Mouse (Mus musculus): ENCODE data around the gene Shisa9. TPM values are rescaled to one million over a fixed set of nuclear protein-coding genes. Genes with fewer than 3 reads are reported as not detected.

The Shisa9 gene
- polyA plus RNA-seq, 2 experiments, result 0.21 to 0.27 TPM

DNA sequence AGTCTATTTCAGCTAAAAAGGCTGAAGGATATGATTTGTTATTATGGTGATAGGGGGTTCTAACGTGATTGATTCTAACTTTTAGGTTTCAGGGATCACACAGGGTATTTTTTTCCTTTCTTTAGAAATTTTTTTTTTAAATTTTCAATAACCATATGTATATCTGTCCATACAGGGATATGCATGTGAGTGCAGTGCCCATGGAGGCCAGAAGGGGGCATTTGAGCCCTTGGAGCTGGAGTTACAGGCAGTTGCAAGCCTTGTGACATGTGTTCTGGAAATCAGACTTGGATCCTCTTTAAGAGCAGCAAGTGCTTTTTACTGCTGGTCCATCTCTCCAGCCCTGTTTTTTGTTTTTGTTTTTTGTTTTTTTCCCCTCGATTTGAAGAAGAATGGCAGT is 16.3 kb upstream of the Shisa9 start:
- 47% methylated on average over 2 of the region's 2 CpGs for WGBS (ENCODE audit: insufficient replicate concordance)
- no peak overlapping the region for H3K4me2 ChIP-seq (ENCODE audit: low read depth)
- DNase-seq (ENCODE audit: low read depth in 3 of 3, low spot score in 3 of 3), result no peak
- no peak overlapping the region for H3K27ac ChIP-seq
- no peaks in the 10 kb centered on the region for H3K36me3 ChIP-seq (replicated peaks; ENCODE audit: control insufficient read depth, insufficient read depth, low read depth)
- no peaks in the 10 kb centered on the region for H3K27me3 ChIP-seq (ENCODE audit: control insufficient read depth, insufficient read depth, low read length)
- no peak overlapping the region for H3K9ac ChIP-seq (replicated peaks)
- no peaks in the 10 kb centered on the region for H3K4me1 ChIP-seq (replicated peaks; ENCODE audit: control insufficient read depth in 2 of 2, insufficient read depth in 2 of 2, low read length in 1 of 2)
- H3K9me3 ChIP-seq (ENCODE audit: control insufficient read depth, low read length), result no peaks in the 10 kb centered on the region
- H3K4me3 ChIP-seq (ENCODE audit: insufficient read depth in 1 of 2, low read depth in 2 of 2, low read length in 2 of 2), result no peak overlapping the region
- TF ChIP-seq EP300 (IDR thresholded peaks at IDR 0.05; ENCODE audit: low read depth), result no peak
- TF ChIP-seq CTCF (IDR thresholded peaks at IDR 0.05; ENCODE audit: low read depth), result peak; percentile 54
- no peak for ATAC-seq (ENCODE audit: insufficient read depth)

DNA sequence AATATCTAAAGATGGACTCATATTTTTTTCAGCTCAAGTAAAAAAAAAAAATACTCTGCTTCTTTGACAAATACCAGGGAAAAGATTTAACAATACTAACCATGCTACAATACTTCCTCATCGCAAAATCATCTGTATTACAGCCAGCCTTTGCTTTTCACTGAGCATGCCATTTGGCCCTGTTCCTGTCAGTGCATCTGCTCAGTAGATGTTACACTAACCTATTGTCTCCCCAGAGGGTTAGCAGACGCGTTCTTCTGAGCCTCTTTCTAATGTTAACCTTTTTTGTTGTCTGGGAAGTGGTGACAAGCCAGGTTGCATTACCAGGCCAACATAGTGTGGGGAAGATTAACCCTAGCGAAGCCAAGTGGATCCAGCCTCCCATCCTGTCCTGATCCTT is 10.2 kb upstream of the Shisa9 start:
- H3K36me3 ChIP-seq (replicated peaks; ENCODE audit: control insufficient read depth, insufficient read depth, low read depth), result no peaks in the 10 kb centered on the region

DNA sequence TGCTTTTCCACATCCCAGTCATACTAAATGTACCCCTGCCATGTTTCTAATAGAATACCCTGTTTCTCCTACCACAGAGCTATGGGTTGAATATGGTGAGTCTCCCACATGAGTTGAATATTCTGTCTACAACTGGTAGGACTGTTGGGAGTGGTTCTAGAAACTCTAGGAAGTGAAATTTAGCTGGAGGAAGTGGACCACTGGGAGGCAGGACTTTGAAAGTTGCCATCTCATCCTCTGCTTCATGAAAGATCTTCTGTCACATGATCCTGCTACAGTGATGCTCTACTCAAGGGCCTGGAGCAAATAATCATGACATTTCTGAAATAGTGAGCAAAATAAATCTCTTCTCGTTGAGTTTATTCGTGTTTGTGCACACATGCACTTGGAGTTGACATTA is 7.2 kb upstream of the Shisa9 start:
- no peak overlapping the region for H3K4me2 ChIP-seq (ENCODE audit: low read depth)
- TF ChIP-seq EP300 (IDR thresholded peaks at IDR 0.05; ENCODE audit: low read depth) (no peak), CTCF (IDR thresholded peaks at IDR 0.05; ENCODE audit: low read depth) (no peak)
- H3K4me1 ChIP-seq (replicated peaks; ENCODE audit: control insufficient read depth in 2 of 2, insufficient read depth in 2 of 2, low read length in 1 of 2), result no peaks in the 10 kb centered on the region
- WGBS (ENCODE audit: insufficient replicate concordance), result 47% methylated on average over 2 of the region's 2 CpGs
- ATAC-seq (ENCODE audit: insufficient read depth) (no peak), DNase-seq (ENCODE audit: low read depth in 3 of 3, low spot score in 3 of 3) (no peak)
- H3K27me3 ChIP-seq (ENCODE audit: control insufficient read depth, insufficient read depth, low read length), result peaks cover 6% of the 10 kb centered on the region; the same call in 1 of the 2 replicates
- H3K9ac ChIP-seq (replicated peaks), result no peak overlapping the region
- no peaks in the 10 kb centered on the region for H3K9me3 ChIP-seq (ENCODE audit: control insufficient read depth, low read length)
- H3K36me3 ChIP-seq (replicated peaks; ENCODE audit: control insufficient read depth, insufficient read depth, low read depth), result no peaks in the 10 kb centered on the region
- no peak overlapping the region for H3K4me3 ChIP-seq (ENCODE audit: insufficient read depth in 1 of 2, low read depth in 2 of 2, low read length in 2 of 2)
- no peak overlapping the region for H3K27ac ChIP-seq

More for the DNA sequence above, 10.2 kb upstream of the Shisa9 start:
- no peaks in the 10 kb centered on the region for H3K9me3 ChIP-seq (ENCODE audit: control insufficient read depth, low read length)
- no peaks in the 10 kb centered on the region for H3K27me3 ChIP-seq (ENCODE audit: control insufficient read depth, insufficient read depth, low read length)
- TF ChIP-seq CTCF (IDR thresholded peaks at IDR 0.05; ENCODE audit: low read depth), result no peak
- TF ChIP-seq EP300 (IDR thresholded peaks at IDR 0.05; ENCODE audit: low read depth), result no peak
- no peaks in the 10 kb centered on the region for H3K4me1 ChIP-seq (replicated peaks; ENCODE audit: control insufficient read depth in 2 of 2, insufficient read depth in 2 of 2, low read length in 1 of 2)
- no peak for DNase-seq (ENCODE audit: low read depth in 3 of 3, low spot score in 3 of 3)
- no peak overlapping the region for H3K4me2 ChIP-seq (ENCODE audit: low read depth)
- H3K9ac ChIP-seq (replicated peaks), result no peak overlapping the region
- H3K4me3 ChIP-seq (ENCODE audit: insufficient read depth in 1 of 2, low read depth in 2 of 2, low read length in 2 of 2), result no peak overlapping the region
- no peak for ATAC-seq (ENCODE audit: insufficient read depth)
- no peak overlapping the region for H3K27ac ChIP-seq
- 43% methylated on average over 4 of the region's 4 CpGs for WGBS (ENCODE audit: insufficient replicate concordance)

DNA sequence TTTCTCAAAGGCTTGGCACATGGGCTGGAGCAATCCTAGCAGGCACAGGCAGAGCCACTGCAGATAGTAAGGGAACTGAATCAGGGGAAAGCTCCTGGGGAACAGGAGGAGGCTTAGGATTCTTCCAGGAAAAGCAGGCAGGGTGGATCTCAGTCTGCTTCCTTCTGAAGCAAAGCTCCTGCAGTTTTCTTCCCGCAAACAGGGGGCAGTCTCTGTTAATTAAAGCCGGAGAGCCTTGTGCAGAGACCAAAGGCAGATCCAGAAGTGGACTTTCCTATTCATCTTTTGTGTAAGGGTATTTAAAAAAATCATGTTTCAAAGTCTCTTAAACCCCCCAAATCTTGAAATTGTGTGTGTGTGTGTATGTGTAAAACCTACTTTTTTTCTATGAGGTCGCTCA is 3.1 kb upstream of the Shisa9 start:
- TF ChIP-seq CTCF (IDR thresholded peaks at IDR 0.05; ENCODE audit: low read depth), result peak; percentile 44
- TF ChIP-seq EP300 (IDR thresholded peaks at IDR 0.05; ENCODE audit: low read depth), result no peak
- Histone ChIP-seq H3K27ac (no peak overlapping the region), H3K36me3 (replicated peaks; ENCODE audit: control insufficient read depth, insufficient read depth, low read depth) (no peaks in the 10 kb centered on the region), H3K27me3 (ENCODE audit: control insufficient read depth, insufficient read depth, low read length) (peaks cover 44% of the 10 kb centered on the region), H3K9me3 (ENCODE audit: control insufficient read depth, low read length) (no peaks in the 10 kb centered on the region), H3K9ac (replicated peaks) (no peak overlapping the region), H3K4me2 (ENCODE audit: low read depth) (no peak overlapping the region), H3K4me3 (ENCODE audit: insufficient read depth in 1 of 2, low read depth in 2 of 2, low read length in 2 of 2) (no peak overlapping the region), H3K4me1 (replicated peaks; ENCODE audit: control insufficient read depth in 2 of 2, insufficient read depth in 2 of 2, low read length in 1 of 2) (no peaks in the 10 kb centered on the region)
- WGBS (ENCODE audit: insufficient replicate concordance), result 14% methylated on average over 3 of the region's 3 CpGs
- ATAC-seq (ENCODE audit: insufficient read depth) (no peak), DNase-seq (ENCODE audit: low read depth in 3 of 3, low spot score in 3 of 3) (no peak)

DNA sequence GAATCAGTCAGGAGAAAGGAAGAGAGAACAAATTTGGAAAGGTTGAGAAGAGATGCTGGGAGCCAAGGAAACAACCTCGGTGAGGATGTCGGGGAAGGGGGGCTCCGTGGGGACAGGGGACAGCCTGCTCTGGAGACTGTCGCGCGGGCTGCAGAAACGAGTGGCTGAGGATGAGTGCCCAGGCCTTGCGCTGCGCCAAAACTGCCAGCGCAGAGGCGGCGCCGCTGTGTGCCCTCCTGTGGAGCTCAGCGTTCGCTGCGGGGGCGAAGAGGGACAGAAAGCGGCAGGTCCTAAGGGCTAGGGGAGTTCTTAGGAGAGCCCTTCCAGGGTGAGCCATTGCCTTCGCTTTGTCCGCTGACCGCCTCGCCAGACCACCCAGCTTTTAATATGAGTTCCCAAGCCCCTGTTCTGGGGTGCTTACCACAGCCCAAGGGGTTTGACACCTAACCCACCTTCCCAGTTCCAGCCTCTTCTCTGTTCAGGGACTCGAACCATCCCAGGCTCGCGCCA is 752 bp upstream of the Shisa9 start:
- DNase-seq (ENCODE audit: low read depth in 3 of 3, low spot score in 3 of 3) (no peak), ATAC-seq (ENCODE audit: insufficient read depth) (no peak)
- H3K4me3 ChIP-seq (ENCODE audit: insufficient read depth in 1 of 2, low read depth in 2 of 2, low read length in 2 of 2), result no peak overlapping the region; a peak in 1 of 4 replicates
- no peaks in the 10 kb centered on the region for H3K9me3 ChIP-seq (ENCODE audit: control insufficient read depth, low read length)
- peak overlapping the region; percentile 46; the same call in 1 of the 2 replicates for H3K4me2 ChIP-seq (ENCODE audit: low read depth)
- no peaks in the 10 kb centered on the region for H3K36me3 ChIP-seq (replicated peaks; ENCODE audit: control insufficient read depth, insufficient read depth, low read depth)
- peaks cover 57% of the 10 kb centered on the region for H3K27me3 ChIP-seq (ENCODE audit: control insufficient read depth, insufficient read depth, low read length)
- 3% methylated on average over 25 of the region's 25 CpGs for WGBS (ENCODE audit: insufficient replicate concordance)
- TF ChIP-seq EP300 (IDR thresholded peaks at IDR 0.05; ENCODE audit: low read depth) (no peak), CTCF (IDR thresholded peaks at IDR 0.05; ENCODE audit: low read depth) (no peak)
- H3K27ac ChIP-seq, result no peak overlapping the region
- no peaks in the 10 kb centered on the region for H3K4me1 ChIP-seq (replicated peaks; ENCODE audit: control insufficient read depth in 2 of 2, insufficient read depth in 2 of 2, low read length in 1 of 2)
- no peak overlapping the region for H3K9ac ChIP-seq (replicated peaks)

Measured in liver, embryonic 14.5 days (tissue).